Mouse (Mus musculus): ENCODE data around the gene Palm2. TPM values are rescaled to one million over a fixed set of nuclear protein-coding genes. Genes with fewer than 3 reads are reported as not detected.

The Palm2 gene
- total and polyA plus RNA-seq, 3 experiments: not detected

DNA sequence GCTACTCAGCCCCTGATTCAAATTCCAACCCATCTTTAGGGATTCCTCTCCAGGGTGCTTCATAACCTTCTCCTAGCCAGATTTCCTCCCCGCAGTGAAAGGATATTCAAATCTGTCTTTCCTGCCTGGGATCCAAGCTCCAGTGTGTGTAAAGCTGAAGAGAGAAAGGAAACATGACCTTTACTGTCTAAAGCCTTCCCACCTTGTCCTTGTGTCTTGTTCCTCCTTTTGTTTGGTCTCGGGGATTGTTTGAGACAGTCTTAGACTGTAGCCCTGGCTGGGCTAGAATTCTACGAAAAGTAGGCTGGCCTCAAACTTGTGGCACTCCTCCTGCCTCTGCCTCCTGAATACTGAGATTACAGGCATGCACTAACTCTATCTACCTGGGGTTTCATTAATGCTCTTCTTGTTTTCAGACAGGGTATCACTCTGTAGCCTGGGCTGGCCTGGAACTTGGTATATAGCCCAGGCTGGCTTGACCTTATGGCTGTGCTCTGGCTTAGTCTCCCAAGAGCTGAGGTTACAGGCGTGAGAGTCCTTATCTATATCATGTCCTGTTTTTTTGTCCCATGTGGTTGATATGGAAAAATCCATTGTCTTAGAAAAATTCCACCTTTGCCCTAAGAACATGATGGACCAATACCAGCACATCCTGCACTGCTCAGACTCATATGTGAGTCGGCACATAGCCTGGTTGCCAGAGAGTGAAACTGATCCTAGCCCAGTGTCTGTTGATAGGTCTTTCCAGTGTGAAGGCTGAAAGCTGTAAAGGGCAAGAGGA is 260.5 kb downstream of the Palm2 start:
- TF ChIP-seq ZMIZ1 (IDR thresholded peaks at IDR 0.05; ENCODE audit: low read depth, low read length): no peak
- no peak for TF ChIP-seq EP300 (IDR thresholded peaks at IDR 0.05; ENCODE audit: low read depth in 1 of 2, low read length in 2 of 2)
- TF ChIP-seq USF2 (IDR thresholded peaks at IDR 0.05; ENCODE audit: borderline replicate concordance in 1 of 2, insufficient read depth in 1 of 2, low read depth in 1 of 2, low read length in 2 of 2): no peak
- no peak for TF ChIP-seq JUND (IDR thresholded peaks at IDR 0.05; ENCODE audit: low read depth, low read length)
- no peak for TF ChIP-seq NELFE (IDR thresholded peaks at IDR 0.05; ENCODE audit: low read depth, low read length)
- TF ChIP-seq MAFK (IDR thresholded peaks at IDR 0.05; ENCODE audit: borderline replicate concordance, low read depth, low read length): no peak
- TF ChIP-seq TCF12 (IDR thresholded peaks at IDR 0.05; ENCODE audit: low read depth, low read length): no peak
- TF ChIP-seq TAL1 (IDR thresholded peaks at IDR 0.05; ENCODE audit: low read length): no peak
- no peak for TF ChIP-seq SMC3 (IDR thresholded peaks at IDR 0.05; ENCODE audit: low read depth, low read length)
- no peak for TF ChIP-seq MEF2A (IDR thresholded peaks at IDR 0.05; ENCODE audit: extremely low read depth, insufficient replicate concordance, low read depth, low read length, poor library complexity, severe bottlenecking)
- no peak for TF ChIP-seq ETS1 (IDR thresholded peaks at IDR 0.05; ENCODE audit: low read depth, low read length)
- TF ChIP-seq USF1 (IDR thresholded peaks at IDR 0.05; ENCODE audit: low read depth, low read length): no peak
- no peak for TF ChIP-seq CHD1 (IDR thresholded peaks at IDR 0.05; ENCODE audit: low read depth, low read length)
- no peak for TF ChIP-seq ELF1 (IDR thresholded peaks at IDR 0.05; ENCODE audit: low read depth, low read length)
- no peak for TF ChIP-seq MXI1 (IDR thresholded peaks at IDR 0.05; ENCODE audit: low read depth, low read length)
- no peak for TF ChIP-seq UBTF (IDR thresholded peaks at IDR 0.05; ENCODE audit: borderline replicate concordance, insufficient read depth, low read depth, low read length)
- TF ChIP-seq GATA1 (IDR thresholded peaks at IDR 0.05; ENCODE audit: low read depth, low read length): no peak
- TF ChIP-seq GABPA (IDR thresholded peaks at IDR 0.05; ENCODE audit: low read depth, low read length): no peak
- no peak for TF ChIP-seq E2F4 (IDR thresholded peaks at IDR 0.05; ENCODE audit: borderline replicate concordance, low read depth, low read length)
- TF ChIP-seq SIN3A (IDR thresholded peaks at IDR 0.05; ENCODE audit: low read length): no peak
- no peaks in the 10 kb centered on the region for H3K79me2 ChIP-seq (ENCODE audit: control insufficient read depth, insufficient read depth, low read length, poor library complexity)

More for the DNA sequence above, 260.5 kb downstream of the Palm2 start:
- Histone ChIP-seq H3K27ac (ENCODE audit: control insufficient read depth, low read depth, low read length) (no peak overlapping the region), H3K36me3 (ENCODE audit: control insufficient read depth in 1 of 2, insufficient read depth in 2 of 2, low read length in 2 of 2) (no peaks in the 10 kb centered on the region), H3K4me1 (ENCODE audit: control insufficient read depth in 1 of 2, insufficient read depth in 2 of 2, low read length in 2 of 2) (no peaks in the 10 kb centered on the region), H3K27me3 (ENCODE audit: control insufficient read depth in 1 of 2, insufficient read depth in 2 of 2, low read length in 2 of 2) (peaks cover 0 to 1% of the 10 kb centered on the region in 2 experiments; a peak in 2 of 4 replicates), H3K9ac (ENCODE audit: control insufficient read depth, low read depth, low read length, poor library complexity, severe bottlenecking) (no peak overlapping the region), H3K9me3 (replicated peaks; ENCODE audit: insufficient read depth, low read length) (no peaks in the 10 kb centered on the region), H3K4me3 (ENCODE audit: control insufficient read depth in 1 of 2, insufficient read depth in 1 of 2, low read depth in 2 of 2, low read length in 2 of 2) (no peak overlapping the region)
- no peak for DNase-seq (ENCODE audit: low read depth, low spot score)

Measured in MEL (cell line).